Mouse (Mus musculus): ENCODE measurements around the gene Hcrt. TPM values are rescaled to one million over a fixed set of nuclear protein-coding genes. Genes with fewer than 3 reads are reported as not detected.

Hcrt gene
- polyA plus RNA-seq, 1 experiment from 2014 or later = not detected

DNA sequence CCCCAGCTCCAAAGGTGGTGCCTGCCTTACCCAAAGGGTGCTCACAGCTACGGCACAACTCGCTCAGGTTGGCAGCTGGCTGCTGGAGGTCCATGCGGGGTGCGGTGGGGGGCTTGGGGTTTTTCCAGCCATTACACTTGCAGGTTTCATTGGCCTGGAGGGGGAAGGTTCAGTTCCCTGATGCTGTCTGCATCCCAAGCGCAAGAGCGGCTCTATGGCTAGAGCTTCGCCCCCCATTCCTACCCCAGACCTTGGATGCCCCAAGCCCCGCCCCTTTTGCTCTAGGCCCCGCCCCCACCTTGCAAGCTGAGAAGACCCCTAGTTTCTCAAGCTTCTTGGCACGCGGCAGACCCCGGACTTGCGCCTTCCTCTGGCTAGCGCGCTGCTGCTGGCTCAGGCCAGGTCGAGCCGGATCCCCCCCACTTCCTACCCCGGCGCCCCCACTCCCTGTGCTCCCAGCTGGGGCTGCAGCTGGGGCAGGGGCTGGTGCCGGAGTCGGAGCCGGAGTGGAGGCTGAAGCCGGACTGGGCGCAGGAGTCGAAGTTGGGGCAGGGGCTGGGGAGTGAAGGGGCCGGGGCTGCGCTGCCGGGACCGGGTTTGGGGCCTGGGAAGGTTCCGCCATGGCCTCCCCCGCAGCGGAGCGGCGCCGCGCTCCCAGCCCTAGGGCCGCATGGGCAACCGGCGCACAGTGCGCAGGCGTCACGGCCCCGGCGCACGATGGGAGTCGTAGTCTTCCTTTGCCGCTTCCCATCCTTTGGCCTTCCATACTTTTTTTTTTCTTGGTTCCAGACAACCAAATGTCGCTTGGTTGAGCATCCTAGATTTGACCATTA is 50.7 kb downstream of the Hcrt start, which contains the start of gene Kat2a:
Kat2a (minus strand) TSS at position 683 of the 833 bp plus-strand sequence.
- Histone ChIP-seq H3K27ac (peak within 1 kb of the TSS; percentile 99), H3K4me1 (peaks cover 51% of the 10 kb centered on the region), H3K4me3 (peak within 1 kb of the TSS; percentile 97), H3K27me3 (ENCODE audit: low read depth, poor library complexity, severe bottlenecking) (no peaks in the 10 kb centered on the region), H3K36me3 (peaks cover 67% of the 10 kb centered on the region), H3K9me3 (replicated peaks) (no peaks in the 10 kb centered on the region)
- WGBS = 2% methylated on average over 48 of the region's 48 CpGs
- DNase-seq (ENCODE audit: low spot score) = peak; percentile 87

Other genes with a start within 250 kb of the Hcrt start
- gene Acly, start 234.9 kb downstream of the Hcrt start, polyA plus RNA-seq (2016; fragmentation: Nextera tagmentation; extraction: Ambion mirVana) = 260 and 263 TPM in 2 replicates
- gene Ttc25, start 217.3 kb downstream of the Hcrt start, polyA plus RNA-seq (2016; fragmentation: Nextera tagmentation; extraction: Ambion mirVana) = 1.1 and 1.2 TPM in 2 replicates
- 13.1 and 23.0 TPM in 2 replicates for gene Cnp, start 188.0 kb downstream of the Hcrt start, polyA plus RNA-seq (2016; fragmentation: Nextera tagmentation; extraction: Ambion mirVana)
- 86.2 and 95.5 TPM in 2 replicates for gene Nkiras2, start 143.7 kb downstream of the Hcrt start, polyA plus RNA-seq (2016; fragmentation: Nextera tagmentation; extraction: Ambion mirVana)
- gene Dnajc7, start 142.8 kb downstream of the Hcrt start, polyA plus RNA-seq (2016; fragmentation: Nextera tagmentation; extraction: Ambion mirVana) = 256 and 281 TPM in 2 replicates
- 0.15 and 0.16 TPM in 2 replicates for gene Zfp385c, start 70.5 kb downstream of the Hcrt start, polyA plus RNA-seq (2016; fragmentation: Nextera tagmentation; extraction: Ambion mirVana)
- gene Dhx58, start 58.7 kb downstream of the Hcrt start, polyA plus RNA-seq (2016; fragmentation: Nextera tagmentation; extraction: Ambion mirVana) = 3.1 and 4.4 TPM in 2 replicates
- 77.2 and 87.7 TPM in 2 replicates for gene Kat2a, start 50.5 kb downstream of the Hcrt start, polyA plus RNA-seq (2016; fragmentation: Nextera tagmentation; extraction: Ambion mirVana)
- gene Hspb9, start 49.1 kb downstream of the Hcrt start, polyA plus RNA-seq (2016; fragmentation: Nextera tagmentation; extraction: Ambion mirVana) = 0.31 and 0.56 TPM in 2 replicates
- gene Rab5c, start 24.7 kb downstream of the Hcrt start, polyA plus RNA-seq (2016; fragmentation: Nextera tagmentation; extraction: Ambion mirVana) = 13.1 and 16.8 TPM in 2 replicates
- gene Kcnh4, start 3.0 kb downstream of the Hcrt start, polyA plus RNA-seq (2016; fragmentation: Nextera tagmentation; extraction: Ambion mirVana) = not detected in 2 replicates
- 3.5 and 4.3 TPM in 2 replicates for gene Ghdc, start 8.0 kb upstream of the Hcrt start, polyA plus RNA-seq (2016; fragmentation: Nextera tagmentation; extraction: Ambion mirVana)
- gene Stat5b, start 87.8 kb upstream of the Hcrt start, polyA plus RNA-seq (2016; fragmentation: Nextera tagmentation; extraction: Ambion mirVana) = 15.4 and 15.6 TPM in 2 replicates
- 2.1 and 2.7 TPM in 2 replicates for gene Stat5a, start 96.4 kb upstream of the Hcrt start, polyA plus RNA-seq (2016; fragmentation: Nextera tagmentation; extraction: Ambion mirVana)
- 20.7 and 30.2 TPM in 2 replicates for gene Stat3, start 176.6 kb upstream of the Hcrt start, polyA plus RNA-seq (2016; fragmentation: Nextera tagmentation; extraction: Ambion mirVana)
- gene Cavin1, start 208.0 kb upstream of the Hcrt start, polyA plus RNA-seq (2016; fragmentation: Nextera tagmentation; extraction: Ambion mirVana) = 21.9 and 24.6 TPM in 2 replicates
- gene Atp6v0a1, start 246.5 kb upstream of the Hcrt start, polyA plus RNA-seq (2016; fragmentation: Nextera tagmentation; extraction: Ambion mirVana) = 28.1 and 30.2 TPM in 2 replicates

Data from limb, embryonic 10.5 days (tissue).